Mouse (Mus musculus) thymus, adult 2 months (tissue): ENCODE results near the gene Gcnt1. TPM values are rescaled to one million over a fixed set of nuclear protein-coding genes. Genes with fewer than 3 reads are reported as not detected.

Experiments
- DNase-seq: peaks from one replicate; pipeline ENCODE4 v3.0.0; 2021
- H3K27ac ChIP-seq: fragments of 200-500 bp; 2 replicates; pipeline ENCODE4 v1.5.1; 2012; ENCODE audit warnings: low read length, control low read depth; ENCODE audit not compliant: control insufficient read depth, insufficient read depth
- H3K27me3 ChIP-seq: fragments of 200-500 bp; 2 replicates; pipeline ENCODE4 v1.6.1; 2012; ENCODE audit warnings: mild to moderate bottlenecking, low read length, moderate library complexity, mixed read lengths; ENCODE audit not compliant: control insufficient read depth, insufficient read depth
- H3K36me3 ChIP-seq: fragments of 200-500 bp; 2 replicates; pipeline ENCODE4 v1.6.1; 2012; ENCODE audit warnings: mild to moderate bottlenecking, low read length, moderate library complexity; ENCODE audit not compliant: control insufficient read depth, insufficient read depth
- H3K4me1 ChIP-seq: fragments of 200-500 bp; replicated peaks from 2 replicates; pipeline ENCODE4 v1.6.1; 2012; ENCODE audit warnings: low read length; ENCODE audit not compliant: control insufficient read depth, insufficient read depth
- H3K4me3 ChIP-seq: fragments of 200-500 bp; 2 replicates; pipeline ENCODE4 v1.5.1; 2012; ENCODE audit warnings: mild to moderate bottlenecking, low read length, control low read depth, moderate library complexity; ENCODE audit not compliant: control insufficient read depth, insufficient read depth
- CTCF ChIP-seq: fragments of 200-500 bp; IDR thresholded peaks from 2 replicates; pipeline ENCODE4 v1.5.1; 2012; ENCODE audit warnings: mild to moderate bottlenecking, control low read depth, low read length, moderate library complexity, borderline replicate concordance; ENCODE audit not compliant: control insufficient read depth, poor library complexity, insufficient read depth; ENCODE audit errors: extremely low read depth
- POLR2A ChIP-seq: fragments of 200-500 bp; IDR thresholded peaks from 2 replicates; pipeline ENCODE4 v1.6.1; 2012; ENCODE audit warnings: mild to moderate bottlenecking, low read length, control low read depth, moderate library complexity; ENCODE audit not compliant: control insufficient read depth, poor library complexity, insufficient read depth; ENCODE audit errors: extremely low read depth
- WGBS: fragments of 180-500 bp; shearing (Covaris S2); methylation state at CpG from one replicate; pipeline ENCODE4 v1.1.7; 2018; 5-methylcytosine and 5-hydroxymethylcytosine counted together
- polyA plus RNA-seq: library from polyadenylated mRNA; depleted of rRNA; stranded (reverse); fragments of >200 nt; gene quantifications from 2 replicates; pipeline ENCODE4 v1.2.3, GENCODE M21; 2012; rRNA removed

Gcnt1 gene
- 2.3 and 3.0 TPM in 2 replicates for polyA plus RNA-seq

DNA sequence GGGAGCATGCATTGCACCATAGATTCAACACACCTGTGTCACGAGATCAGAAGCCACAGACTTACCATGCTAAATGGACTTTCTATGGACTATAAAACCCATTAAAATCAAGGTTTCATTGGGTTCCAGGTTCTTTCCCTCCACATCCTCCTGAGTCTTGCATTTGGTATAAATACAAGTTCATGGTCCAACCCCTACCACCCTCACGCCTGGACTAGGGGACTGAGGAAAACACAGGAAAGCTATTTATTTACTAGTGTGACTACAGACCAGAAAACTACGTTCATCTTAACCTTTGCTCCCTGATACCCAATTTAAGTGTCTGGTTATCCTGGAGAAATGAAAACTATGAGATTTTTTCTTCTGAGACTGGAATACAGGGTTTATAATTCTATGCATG, at the start of gene Gcnt1:
Gene Gcnt1 (minus strand): TSS at position 144 of the 400 bp plus-strand sequence.
- no peaks in the 10 kb centered on the region for H3K36me3 ChIP-seq
- 95% methylated on average over 3 of the region's 3 CpGs for WGBS
- no peak for DNase-seq
- no peaks in the 10 kb centered on the region for H3K27me3 ChIP-seq
- H3K4me1 ChIP-seq, result no peaks in the 10 kb centered on the region
- H3K27ac ChIP-seq, result no peak within 1 kb of the TSS
- TF ChIP-seq CTCF, result no peak
- no peak for TF ChIP-seq POLR2A
- H3K4me3 ChIP-seq, result no peak within 1 kb of the TSS

GRCm38 (mm10) chr19:17417855-17418254, 45.2 kb upstream of the Gcnt1 start:
- WGBS, result 72% methylated on average over 1 of the region's 1 CpGs
- TF ChIP-seq CTCF (no peak), POLR2A (no peak)
- Histone ChIP-seq H3K4me1 (no peaks in the 10 kb centered on the region), H3K27me3 (no peaks in the 10 kb centered on the region), H3K27ac (no peak overlapping the region), H3K36me3 (no peaks in the 10 kb centered on the region), H3K4me3 (no peak overlapping the region)
- DNase-seq, result no peak

GRCm38 (mm10) chr19:17412915-17413459, 40.3 kb upstream of the Gcnt1 start:
- TF ChIP-seq CTCF (no peak), POLR2A (no peak)
- Histone ChIP-seq H3K36me3 (no peaks in the 10 kb centered on the region), H3K27ac (no peak overlapping the region), H3K27me3 (no peaks in the 10 kb centered on the region), H3K4me1 (no peaks in the 10 kb centered on the region), H3K4me3 (no peak overlapping the region)
- WGBS, result 87% methylated on average over 4 of the region's 4 CpGs
- DNase-seq, result no peak

DNA sequence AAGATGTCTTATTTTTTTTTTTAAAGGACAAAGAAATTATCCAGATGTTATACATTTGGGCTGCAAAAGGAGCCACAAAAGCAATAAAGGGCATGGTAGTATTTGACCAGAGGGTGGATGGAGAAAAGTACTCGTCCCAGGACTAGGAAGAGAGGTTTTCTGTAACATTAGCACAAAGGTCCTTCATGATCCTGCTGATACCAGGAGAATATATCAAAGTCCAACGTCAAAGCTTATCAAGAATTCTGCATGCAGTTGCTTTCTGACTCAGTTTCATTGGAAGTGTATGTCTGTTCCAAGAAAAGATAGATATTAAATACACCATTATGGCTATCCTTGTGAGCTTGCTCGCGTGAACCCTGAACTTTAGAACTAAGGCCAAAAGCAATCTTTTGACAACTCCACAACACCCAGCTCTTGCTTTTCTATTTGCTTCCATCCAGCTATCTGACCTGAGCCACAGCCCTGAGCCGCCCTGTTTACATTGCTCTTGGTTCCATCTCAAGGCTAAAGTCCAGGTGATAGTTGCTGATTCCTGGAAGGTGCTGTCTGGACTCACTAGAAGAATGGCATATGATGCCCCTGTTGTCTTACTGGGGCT, 37.9 kb upstream of the Gcnt1 start:
- WGBS, result 94% methylated on average over 5 of the region's 5 CpGs
- H3K4me1 ChIP-seq, result no peaks in the 10 kb centered on the region
- no peak for TF ChIP-seq POLR2A
- no peak for TF ChIP-seq CTCF
- H3K36me3 ChIP-seq, result no peaks in the 10 kb centered on the region
- no peak overlapping the region for H3K4me3 ChIP-seq
- no peak overlapping the region for H3K27ac ChIP-seq
- DNase-seq, result no peak
- H3K27me3 ChIP-seq, result no peaks in the 10 kb centered on the region

- WGBS, result 86% methylated on average over 3 of the region's 3 CpGs
- DNase-seq, result no peak
These were observed 36.7 kb upstream of the Gcnt1 start for GRCm38 (mm10) chr19:17409351-17409750.

DNA sequence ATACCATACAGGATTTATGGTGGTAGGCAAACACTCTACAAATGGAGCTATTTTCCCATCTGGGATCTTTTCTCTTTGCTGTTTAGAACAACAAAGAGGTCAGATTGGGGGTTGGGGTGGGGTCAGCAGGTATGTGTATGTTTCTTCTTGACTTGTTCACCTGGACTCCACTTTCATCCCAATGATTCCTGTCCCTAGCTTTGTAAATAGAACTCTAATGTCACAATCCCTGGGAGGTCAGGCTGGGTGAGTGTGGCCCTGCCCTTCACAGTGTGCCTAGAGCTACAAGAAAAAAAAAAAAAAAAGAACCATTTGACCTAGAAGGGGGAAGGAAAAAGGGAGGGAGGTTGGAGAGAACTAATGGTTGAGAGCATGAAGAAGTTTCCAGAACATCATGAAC, 35.9 kb upstream of the Gcnt1 start:
- Histone ChIP-seq H3K27me3 (no peaks in the 10 kb centered on the region), H3K4me3 (no peak overlapping the region), H3K27ac (no peak overlapping the region), H3K4me1 (no peaks in the 10 kb centered on the region), H3K36me3 (no peaks in the 10 kb centered on the region)
- DNase-seq, result no peak
- TF ChIP-seq CTCF, result no peak
- no peak for TF ChIP-seq POLR2A

More at GRCm38 (mm10) chr19:17409351-17409750, 36.7 kb upstream of the Gcnt1 start:
- H3K4me1 ChIP-seq, result no peaks in the 10 kb centered on the region
- H3K36me3 ChIP-seq, result no peaks in the 10 kb centered on the region
- no peak overlapping the region for H3K4me3 ChIP-seq
- no peaks in the 10 kb centered on the region for H3K27me3 ChIP-seq
- TF ChIP-seq CTCF, result no peak
- no peak for TF ChIP-seq POLR2A
- H3K27ac ChIP-seq, result no peak overlapping the region

- Histone ChIP-seq H3K27ac (no peak overlapping the region), H3K4me3 (no peak overlapping the region), H3K27me3 (no peaks in the 10 kb centered on the region), H3K36me3 (no peaks in the 10 kb centered on the region), H3K4me1 (no peaks in the 10 kb centered on the region)
- 98% methylated on average over 5 of the region's 5 CpGs for WGBS
- no peak for DNase-seq
- TF ChIP-seq POLR2A (no peak), CTCF (no peak)
These were observed 34.2 kb upstream of the Gcnt1 start for GRCm38 (mm10) chr19:17406823-17407222.
